Mouse (Mus musculus): ENCODE measurements at regions not wholly inside any gene's neighbourhood (a gene's known extent, or its start where the extent isn't known, plus 50 kb on each side); places are given as distances from the start of the nearest gene placed in this dataset.

DNA sequence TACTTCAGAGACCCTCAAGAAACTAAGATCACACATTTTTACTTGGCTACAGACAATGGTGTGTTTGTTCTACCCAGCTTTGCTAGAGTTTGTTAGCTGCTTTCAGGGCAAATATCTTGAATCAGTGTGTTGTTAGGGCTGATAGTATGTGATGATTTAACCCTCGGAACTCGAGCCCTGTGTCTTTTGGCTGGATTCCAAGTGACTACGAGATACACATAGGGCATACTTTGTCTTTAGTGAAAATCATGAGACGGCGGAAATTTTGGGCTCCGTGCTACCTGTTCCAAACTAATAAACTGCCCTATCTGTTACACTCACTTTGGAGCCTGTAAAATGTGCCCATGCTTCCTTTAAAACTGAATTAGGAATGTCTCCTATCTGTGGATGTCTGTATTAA, 114.9 kb upstream of the Pde3a start:
- TF ChIP-seq CHD2 (IDR thresholded peaks at IDR 0.05; ENCODE audit: low read length) (no peak), MYB (IDR thresholded peaks at IDR 0.05; ENCODE audit: low read depth, low read length) (no peak), EP300 (IDR thresholded peaks at IDR 0.05; ENCODE audit: low read depth in 1 of 2, low read length in 2 of 2) (no peak), USF1 (IDR thresholded peaks at IDR 0.05; ENCODE audit: low read depth, low read length) (no peak), ELF1 (IDR thresholded peaks at IDR 0.05; ENCODE audit: low read depth, low read length) (no peak), KAT2A (conservative IDR thresholded peaks at IDR 0.05; ENCODE audit: low read depth, low read length) (no peak), MYC (IDR thresholded peaks at IDR 0.05; ENCODE audit: low read depth, low read length) (no peak), MAZ (IDR thresholded peaks at IDR 0.05; ENCODE audit: low read depth, low read length) (no peak)
- Histone ChIP-seq H3K9me3 (replicated peaks; ENCODE audit: insufficient read depth, low read length) (no peaks in the 10 kb centered on the region), H3K4me3 (ENCODE audit: control insufficient read depth in 1 of 2, insufficient read depth in 1 of 2, low read depth in 2 of 2, low read length in 2 of 2) (no peak overlapping the region), H3K79me2 (ENCODE audit: control insufficient read depth, insufficient read depth, low read length, poor library complexity) (no peaks in the 10 kb centered on the region), H3K9ac (ENCODE audit: control insufficient read depth, low read depth, low read length, poor library complexity, severe bottlenecking) (no peak overlapping the region), H3K27ac (ENCODE audit: control insufficient read depth, low read depth, low read length) (no peak overlapping the region), H3K27me3 (ENCODE audit: control insufficient read depth in 1 of 2, insufficient read depth in 2 of 2, low read length in 2 of 2) (no peaks in the 10 kb centered on the region), H3K4me1 (ENCODE audit: control insufficient read depth in 1 of 2, insufficient read depth in 2 of 2, low read length in 2 of 2) (no peaks in the 10 kb centered on the region), H3K36me3 (ENCODE audit: control insufficient read depth in 1 of 2, insufficient read depth in 2 of 2, low read length in 2 of 2) (no peaks in the 10 kb centered on the region)
- no peak for DNase-seq (ENCODE audit: low read depth, low spot score)

GRCm38 (mm10) chr6:141136664-141137375, 112.2 kb upstream of the Pde3a start:
- no peaks in the 10 kb centered on the region for H3K4me1 ChIP-seq (ENCODE audit: control insufficient read depth in 1 of 2, insufficient read depth in 2 of 2, low read length in 2 of 2)
- H3K27me3 ChIP-seq (ENCODE audit: control insufficient read depth in 1 of 2, insufficient read depth in 2 of 2, low read length in 2 of 2), result no peaks in the 10 kb centered on the region
- no peaks in the 10 kb centered on the region for H3K79me2 ChIP-seq (ENCODE audit: control insufficient read depth, insufficient read depth, low read length, poor library complexity)
- no peak for DNase-seq (ENCODE audit: low read depth, low spot score)
- H3K27ac ChIP-seq (ENCODE audit: control insufficient read depth, low read depth, low read length), result no peak overlapping the region
- H3K4me3 ChIP-seq (ENCODE audit: control insufficient read depth in 1 of 2, insufficient read depth in 1 of 2, low read depth in 2 of 2, low read length in 2 of 2), result no peak overlapping the region
- no peaks in the 10 kb centered on the region for H3K36me3 ChIP-seq (ENCODE audit: control insufficient read depth in 1 of 2, insufficient read depth in 2 of 2, low read length in 2 of 2)
- no peaks in the 10 kb centered on the region for H3K9me3 ChIP-seq (replicated peaks; ENCODE audit: insufficient read depth, low read length)
- no peak overlapping the region for H3K9ac ChIP-seq (ENCODE audit: control insufficient read depth, low read depth, low read length, poor library complexity, severe bottlenecking)
- TF ChIP-seq TCF12 (IDR thresholded peaks at IDR 0.05; ENCODE audit: low read depth, low read length), result no peak
- TF ChIP-seq MAFK (IDR thresholded peaks at IDR 0.05; ENCODE audit: borderline replicate concordance, low read depth, low read length), result no peak
- no peak for TF ChIP-seq USF1 (IDR thresholded peaks at IDR 0.05; ENCODE audit: low read depth, low read length)
- no peak for TF ChIP-seq MXI1 (IDR thresholded peaks at IDR 0.05; ENCODE audit: low read depth, low read length)
- TF ChIP-seq MEF2A (IDR thresholded peaks at IDR 0.05; ENCODE audit: extremely low read depth, insufficient replicate concordance, low read depth, low read length, poor library complexity, severe bottlenecking), result no peak
- TF ChIP-seq HCFC1 (IDR thresholded peaks at IDR 0.05; ENCODE audit: low read depth, low read length), result no peak
- TF ChIP-seq MYB (IDR thresholded peaks at IDR 0.05; ENCODE audit: low read depth, low read length), result no peak
- no peak for TF ChIP-seq ETS1 (IDR thresholded peaks at IDR 0.05; ENCODE audit: low read depth, low read length)
- TF ChIP-seq NELFE (IDR thresholded peaks at IDR 0.05; ENCODE audit: low read depth, low read length), result no peak
- no peak for TF ChIP-seq ZKSCAN1 (IDR thresholded peaks at IDR 0.05; ENCODE audit: low read depth, low read length)
- TF ChIP-seq ELF1 (IDR thresholded peaks at IDR 0.05; ENCODE audit: low read depth, low read length), result no peak
- TF ChIP-seq MAX (IDR thresholded peaks at IDR 0.05; ENCODE audit: low read length), result no peak
- no peak for TF ChIP-seq EP300 (IDR thresholded peaks at IDR 0.05; ENCODE audit: low read depth in 1 of 2, low read length in 2 of 2)
- no peak for TF ChIP-seq MYC (IDR thresholded peaks at IDR 0.05; ENCODE audit: low read depth, low read length)
- TF ChIP-seq CTCF (IDR thresholded peaks at IDR 0.05 in 2 of 3, conservative IDR thresholded peaks at IDR 0.05 in 1 of 3; ENCODE audit: control insufficient read depth in 1 of 3, insufficient read depth in 1 of 3, low read depth in 2 of 3, low read length in 3 of 3, poor library complexity in 1 of 3, severe bottlenecking in 1 of 3), result no peak
- no peak for TF ChIP-seq CHD2 (IDR thresholded peaks at IDR 0.05; ENCODE audit: low read length)
- TF ChIP-seq GATA1 (IDR thresholded peaks at IDR 0.05; ENCODE audit: low read depth, low read length), result no peak
- no peak for TF ChIP-seq NRF1 (IDR thresholded peaks at IDR 0.05; ENCODE audit: insufficient read depth, low read depth, low read length, poor library complexity, severe bottlenecking)
- TF ChIP-seq E2F4 (IDR thresholded peaks at IDR 0.05; ENCODE audit: borderline replicate concordance, low read depth, low read length), result no peak

Data from MEL (cell line).